Mouse (Mus musculus) bone marrow, adult 2 months (tissue): Measurements from ENCODE around the gene Ttc26. TPM values are rescaled to one million over a fixed set of nuclear protein-coding genes. Genes with fewer than 3 reads are reported as not detected.
A peak's percentile ranks its signal among the peaks of the same experiment; 100 is the strongest.

Source experiments
- H3K27ac ChIP-seq: fragments of 200-500 bp; 2 replicates; pipeline ENCODE4 v1.5.1; 2012; ENCODE audit warnings: low read depth, mild to moderate bottlenecking, control low read depth, inconsistent platforms, low read length; ENCODE audit not compliant: control insufficient read depth, poor library complexity, insufficient read depth
- H3K4me1 ChIP-seq: fragments of 200-500 bp; 2 replicates; pipeline ENCODE4 v1.6.1; 2011; ENCODE audit warnings: low read length; ENCODE audit not compliant: control insufficient read depth, insufficient read depth
- H3K4me3 ChIP-seq: fragments of 200-500 bp; replicated peaks from 2 replicates; pipeline ENCODE3; 2011; ENCODE audit warnings: mild to moderate bottlenecking, low read depth, low read length, control low read depth; ENCODE audit not compliant: control insufficient read depth
- CTCF ChIP-seq: fragments of 200-500 bp; IDR thresholded peaks from 2 replicates; pipeline ENCODE4 v1.5.1; 2011; ENCODE audit warnings: low read length, control low read depth; ENCODE audit not compliant: control insufficient read depth, insufficient read depth
- POLR2A ChIP-seq: fragments of 200-500 bp; IDR thresholded peaks from 2 replicates; pipeline ENCODE4 v1.6.1; 2011; ENCODE audit warnings: low read depth, mild to moderate bottlenecking, control low read depth, low read length, borderline replicate concordance; ENCODE audit not compliant: control insufficient read depth
- WGBS: fragments of 180-500 bp; shearing (Covaris S2); methylation state at CpG from one replicate; pipeline ENCODE4 v1.1.7; 2018; 5-methylcytosine and 5-hydroxymethylcytosine counted together
- polyA plus RNA-seq: library from polyadenylated mRNA; stranded (reverse); fragments of >200 nt; gene quantifications from 2 replicates; pipeline ENCODE4 v1.2.4, GENCODE M21; 2011; ENCODE audit warnings: low replicate concordance; ENCODE audit not compliant: missing spikeins, insufficient read depth, insufficient read length

Gene Ttc26
- polyA plus RNA-seq, 1 experiment = 1.2 TPM

GRCm38 (mm10) chr6:38344006-38344670 lies 37.1 kb upstream of the Ttc26 start:
- no peak for TF ChIP-seq POLR2A
- TF ChIP-seq CTCF = no peak
- Histone ChIP-seq H3K4me1 (peaks cover 7% of the 10 kb centered on the region), H3K4me3 (no peak overlapping the region), H3K27ac (peak overlapping the region; percentile 55)
- WGBS = 61% methylated on average over 7 of the region's 7 CpGs

GRCm38 (mm10) chr6:38345796-38346195 lies 35.5 kb upstream of the Ttc26 start:
- Histone ChIP-seq H3K4me3 (peak overlapping the region; percentile 31), H3K27ac (peak overlapping the region; percentile 89), H3K4me1 (peaks cover 9% of the 10 kb centered on the region)
- TF ChIP-seq POLR2A (no peak), CTCF (no peak)
- 19% methylated on average over 7 of the region's 7 CpGs for WGBS

- Histone ChIP-seq H3K4me3 (no peak overlapping the region), H3K4me1 (peaks cover 8% of the 10 kb centered on the region), H3K27ac (no peak overlapping the region)
- WGBS = 77% methylated on average over 5 of the region's 5 CpGs
- no peak for TF ChIP-seq CTCF
- no peak for TF ChIP-seq POLR2A
Measured at GRCm38 (mm10) chr6:38347875-38348274, 33.4 kb upstream of the Ttc26 start.

DNA sequence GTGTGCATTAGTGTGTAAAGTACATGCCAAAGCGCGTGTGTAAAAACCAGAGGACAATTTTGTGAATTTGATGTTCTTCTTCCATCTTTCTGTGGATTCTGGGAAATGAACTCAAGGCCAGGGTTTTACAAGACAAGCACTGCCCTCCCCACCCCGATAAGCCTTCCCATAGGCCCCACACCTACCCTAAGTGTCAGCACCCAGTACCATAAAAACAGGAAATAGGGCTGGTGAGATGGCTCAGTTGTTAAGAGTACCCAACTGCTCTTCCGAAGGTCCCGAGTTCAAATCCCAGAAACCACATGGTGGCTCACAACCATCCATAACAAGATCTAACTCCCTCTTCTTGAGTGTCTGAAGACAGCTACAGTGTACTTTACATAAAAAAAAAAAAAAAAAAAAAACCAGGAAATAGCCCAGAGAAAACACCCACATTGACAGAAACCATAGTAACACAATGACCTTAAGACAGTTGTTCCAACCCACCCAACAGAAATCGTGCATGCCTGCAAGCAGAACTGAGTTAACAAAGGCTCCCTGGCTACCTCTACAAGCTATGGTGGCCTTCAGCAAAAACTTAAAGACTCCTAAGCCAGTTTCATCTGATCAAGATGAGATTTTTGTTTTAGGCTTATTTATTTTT lies 32.3 kb upstream of the Ttc26 start:
- H3K4me1 ChIP-seq = peaks cover 6% of the 10 kb centered on the region
- H3K4me3 ChIP-seq = no peak overlapping the region
- TF ChIP-seq CTCF (no peak), POLR2A (no peak)
- WGBS = 72% methylated on average over 6 of the region's 6 CpGs
- no peak overlapping the region for H3K27ac ChIP-seq

GRCm38 (mm10) chr6:38349806-38350205 lies 31.5 kb upstream of the Ttc26 start:
- Histone ChIP-seq H3K4me3 (no peak overlapping the region), H3K27ac (no peak overlapping the region), H3K4me1 (peaks cover 4% of the 10 kb centered on the region)
- TF ChIP-seq POLR2A = no peak
- 82% methylated on average over 9 of the region's 9 CpGs for WGBS

DNA sequence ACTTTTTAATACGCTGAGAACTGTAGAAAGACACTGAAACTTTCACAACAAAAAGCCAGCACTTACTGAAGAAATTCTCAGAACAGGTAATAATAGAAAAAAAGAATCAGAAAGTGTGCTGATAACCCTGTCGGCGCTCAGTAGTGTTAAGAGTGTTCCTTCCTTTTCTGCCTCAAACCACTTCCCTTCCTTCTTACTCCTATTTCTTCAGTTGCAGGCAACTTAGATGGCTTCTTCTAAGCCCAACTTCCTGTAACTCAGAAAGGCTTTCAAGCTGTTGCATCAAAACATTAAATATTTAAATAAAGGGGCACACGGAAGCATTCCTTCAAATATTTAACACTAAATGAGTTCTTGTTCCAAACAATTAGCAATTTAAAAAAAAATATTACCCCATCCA lies 29.3 kb upstream of the Ttc26 start:
- WGBS = 3% methylated on average over 4 of the region's 4 CpGs
- no peak overlapping the region for H3K27ac ChIP-seq
- H3K4me3 ChIP-seq = peak overlapping the region; percentile 99
- H3K4me1 ChIP-seq = peaks cover 3% of the 10 kb centered on the region
- TF ChIP-seq POLR2A = no peak
- no peak for TF ChIP-seq CTCF

GRCm38 (mm10) chr6:38352451-38352850 lies 28.8 kb upstream of the Ttc26 start:
- Histone ChIP-seq H3K4me3 (peak overlapping the region; percentile 99), H3K4me1 (peaks cover 3% of the 10 kb centered on the region), H3K27ac (peak overlapping the region; percentile 49)
- TF ChIP-seq POLR2A (no peak), CTCF (no peak)
- WGBS = under 1% methylated on average over 10 of the region's 10 CpGs

- WGBS = 3% methylated on average over 13 of the region's 13 CpGs
Measured at GRCm38 (mm10) chr6:38353181-38353580, 28.1 kb upstream of the Ttc26 start.

More at GRCm38 (mm10) chr6:38353181-38353580, 28.1 kb upstream of the Ttc26 start:
- H3K4me1 ChIP-seq = peaks cover 3% of the 10 kb centered on the region
- H3K27ac ChIP-seq = peak overlapping the region; percentile 64
- peak overlapping the region; percentile 99 for H3K4me3 ChIP-seq
- TF ChIP-seq POLR2A (no peak), CTCF (no peak)
